Mouse (Mus musculus) lung, postnatal 25 days (tissue): ENCODE data around the gene B4galt2.
A peak's percentile ranks its signal among the peaks of the same experiment; 100 is the strongest.

Source experiments
- DNase-seq: peaks from one replicate; pipeline ENCODE4 v3.0.0; 2022; ENCODE audit warnings: low spot score

B4galt2 gene

DNA sequence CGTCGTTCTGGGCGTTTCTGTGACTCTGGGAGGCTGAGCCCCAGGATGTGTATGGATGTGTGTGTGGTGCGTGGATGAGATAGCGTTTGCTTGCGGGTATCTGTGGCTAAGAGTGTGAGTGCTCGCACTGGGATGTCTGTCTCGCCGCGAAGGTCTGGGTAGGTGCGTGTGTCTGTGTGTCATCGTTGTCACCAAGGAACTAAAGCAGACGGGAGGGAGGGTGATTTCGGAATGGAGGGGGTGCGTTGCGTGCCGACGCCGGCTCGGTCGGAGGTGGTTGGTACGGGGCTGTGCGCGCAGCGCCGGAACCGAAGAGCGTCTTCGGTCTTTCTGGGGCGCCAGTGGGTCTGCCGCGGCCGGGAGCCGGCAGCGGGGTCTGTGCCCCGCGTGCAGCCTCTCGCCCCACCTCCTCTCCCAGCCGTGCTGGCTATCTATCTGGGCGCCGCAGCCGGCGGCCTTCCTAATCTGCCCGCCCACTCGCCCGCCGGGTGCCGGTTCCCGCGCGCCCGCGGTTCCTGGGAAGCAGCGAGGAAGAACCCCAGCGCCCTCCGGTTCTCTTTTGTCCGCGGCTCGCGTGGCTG is 47.7 kb downstream of the B4galt2 start:
- no peak for DNase-seq

DNA sequence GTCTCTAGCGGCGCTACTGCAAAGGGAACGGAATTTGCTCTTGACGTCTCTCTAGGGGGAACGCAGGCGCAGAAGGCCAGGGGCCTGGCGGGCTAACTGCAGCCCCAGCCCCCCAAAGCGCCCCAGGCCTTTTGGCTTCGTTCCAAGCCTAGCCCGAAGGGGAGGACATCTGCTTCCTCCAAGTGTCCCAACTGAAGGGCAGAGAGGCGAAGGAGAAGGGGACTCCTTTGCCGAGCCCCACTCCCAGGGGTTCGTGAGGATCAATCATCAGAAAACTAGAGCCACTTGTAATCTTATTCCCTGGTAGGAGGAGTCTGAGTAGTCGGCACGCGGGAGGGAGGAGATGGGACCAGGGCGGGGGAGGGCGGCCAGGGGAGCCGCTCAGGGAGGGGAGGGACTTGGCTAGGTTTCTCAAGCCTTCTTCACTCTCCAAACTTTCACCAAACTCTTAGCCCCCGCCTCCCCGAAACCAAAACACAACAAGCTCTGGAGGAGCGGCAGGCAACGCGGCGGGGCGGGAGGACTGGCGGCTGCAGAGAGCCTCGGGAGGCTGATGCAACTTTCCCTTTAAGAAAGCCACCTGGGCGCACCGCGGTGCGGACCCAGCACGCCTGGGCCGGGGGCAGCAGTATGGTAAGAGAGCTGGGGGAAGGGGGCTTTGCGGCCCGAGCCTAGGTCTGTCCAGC is 48.3 kb downstream of the B4galt2 start:
- peak; percentile 89 for DNase-seq

DNA sequence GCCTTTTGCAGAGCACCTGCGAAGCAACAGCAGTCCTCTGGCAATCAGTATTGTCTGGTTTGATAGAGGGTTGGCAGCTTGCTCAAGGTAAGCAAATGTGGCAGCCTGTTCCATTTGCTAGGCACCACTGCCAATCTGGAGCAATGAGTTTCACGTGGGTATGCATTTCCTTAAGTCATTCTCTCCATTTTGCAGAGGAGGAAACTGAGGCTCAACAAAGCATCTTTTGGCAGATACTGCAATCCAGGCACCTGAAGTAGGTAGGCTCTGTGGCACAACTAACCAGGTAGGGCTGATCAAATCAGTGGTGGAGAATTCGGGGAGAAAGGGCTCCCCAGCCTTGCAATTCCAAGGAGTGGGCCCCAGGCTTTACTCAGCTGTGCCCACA is 48.8 kb downstream of the B4galt2 start, which contains the start of gene Slc6a9:
Gene Slc6a9, plus strand, starts transcription at position 50 of the 388 bp plus-strand sequence.
- DNase-seq: no peak

DNA sequence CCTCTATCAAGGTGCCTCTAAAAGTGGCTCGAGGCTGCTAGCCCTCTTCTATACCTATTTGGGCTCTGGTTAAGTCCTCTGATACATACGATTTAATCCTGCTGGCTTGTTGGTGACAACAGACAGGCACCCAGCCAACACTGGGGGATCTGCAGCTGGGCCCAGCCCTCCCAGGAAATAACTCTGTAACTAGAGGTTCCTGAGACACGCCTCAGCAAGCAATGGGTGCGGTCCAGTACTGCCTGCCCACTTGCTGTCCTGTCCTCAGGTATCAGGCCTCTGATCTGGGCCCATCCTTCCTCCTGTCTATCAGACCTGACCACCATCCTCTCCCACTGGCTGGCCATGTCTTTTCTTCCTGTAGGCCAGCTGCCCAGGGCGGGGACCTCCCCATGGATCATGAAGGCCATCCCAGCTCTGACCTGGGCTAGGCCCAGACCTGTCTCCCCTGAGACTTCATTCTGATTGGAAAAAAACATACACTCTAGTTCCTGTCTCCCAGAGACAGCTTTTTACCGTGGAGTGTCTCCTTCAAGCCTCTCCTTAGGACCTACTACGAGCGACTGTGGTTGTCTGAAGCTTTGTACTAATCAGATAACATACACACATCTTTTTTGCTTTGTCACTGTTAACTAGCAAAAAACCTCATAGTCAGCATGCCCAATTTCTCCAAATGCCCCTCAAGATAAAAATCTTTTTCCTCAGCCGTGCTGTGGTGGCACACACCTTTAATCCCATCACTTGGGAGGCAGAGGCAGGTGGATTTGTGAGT is 51.2 kb downstream of the B4galt2 start:
- no peak for DNase-seq

DNA sequence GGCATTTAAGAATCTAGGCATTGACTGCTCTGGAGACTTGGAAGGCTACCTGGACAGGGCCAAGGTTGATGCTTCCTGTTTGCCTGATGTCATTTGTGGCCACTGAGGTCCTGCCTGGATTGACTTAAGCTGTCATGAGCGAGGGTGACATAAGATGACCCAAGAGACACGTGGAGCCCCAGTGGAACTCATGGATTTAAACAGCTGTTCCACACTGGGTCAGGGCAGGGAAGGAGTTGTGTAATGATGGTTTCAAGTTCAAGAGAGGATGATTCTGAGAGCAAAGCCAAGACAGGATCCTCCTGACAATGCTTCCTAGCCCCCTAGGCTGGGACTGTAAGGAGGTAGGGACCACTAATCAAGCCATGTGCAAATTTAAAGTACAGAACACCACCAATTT is 51.8 kb downstream of the B4galt2 start:
- DNase-seq: no peak

DNA sequence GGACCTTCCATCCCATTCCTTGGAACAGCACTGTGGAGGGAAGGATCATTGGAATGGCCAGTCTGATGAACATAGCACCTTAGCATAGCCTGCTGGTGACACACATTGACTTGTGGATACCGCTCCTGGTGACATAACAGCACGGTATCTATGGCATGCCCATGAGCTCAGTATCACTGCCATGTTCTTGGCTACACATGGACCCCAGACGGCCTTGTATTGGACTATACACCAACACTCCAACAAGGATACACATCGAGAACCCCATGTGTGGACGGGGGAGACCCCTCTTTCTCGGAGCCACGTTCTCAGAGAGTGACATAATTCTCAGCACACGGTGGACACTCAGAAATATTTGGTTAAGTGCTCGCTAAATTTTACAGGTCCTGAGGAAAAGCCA is 52.5 kb downstream of the B4galt2 start:
- no peak for DNase-seq

DNA sequence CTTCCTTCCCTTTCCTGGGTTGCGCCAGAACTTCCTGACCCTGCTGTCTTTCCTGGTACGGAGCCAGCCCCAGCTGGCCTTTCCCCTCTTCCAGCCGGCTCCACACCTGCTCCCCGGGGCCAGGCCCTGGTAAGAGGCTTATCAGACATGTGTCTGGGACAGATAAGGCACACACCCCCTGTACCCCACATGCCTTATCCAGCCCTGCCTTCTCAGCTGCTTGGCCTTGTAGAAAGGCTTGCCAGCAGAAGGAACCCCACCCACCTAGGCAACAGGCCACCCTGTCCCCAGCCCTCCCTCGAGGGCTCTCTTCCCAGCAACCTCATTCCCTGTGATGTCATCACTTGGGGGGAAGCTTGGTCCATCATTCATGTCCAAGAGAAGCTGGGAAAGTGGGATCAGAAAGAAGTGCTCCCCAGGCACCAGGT is 53.1 kb downstream of the B4galt2 start:
- DNase-seq: peak; percentile 54

DNA sequence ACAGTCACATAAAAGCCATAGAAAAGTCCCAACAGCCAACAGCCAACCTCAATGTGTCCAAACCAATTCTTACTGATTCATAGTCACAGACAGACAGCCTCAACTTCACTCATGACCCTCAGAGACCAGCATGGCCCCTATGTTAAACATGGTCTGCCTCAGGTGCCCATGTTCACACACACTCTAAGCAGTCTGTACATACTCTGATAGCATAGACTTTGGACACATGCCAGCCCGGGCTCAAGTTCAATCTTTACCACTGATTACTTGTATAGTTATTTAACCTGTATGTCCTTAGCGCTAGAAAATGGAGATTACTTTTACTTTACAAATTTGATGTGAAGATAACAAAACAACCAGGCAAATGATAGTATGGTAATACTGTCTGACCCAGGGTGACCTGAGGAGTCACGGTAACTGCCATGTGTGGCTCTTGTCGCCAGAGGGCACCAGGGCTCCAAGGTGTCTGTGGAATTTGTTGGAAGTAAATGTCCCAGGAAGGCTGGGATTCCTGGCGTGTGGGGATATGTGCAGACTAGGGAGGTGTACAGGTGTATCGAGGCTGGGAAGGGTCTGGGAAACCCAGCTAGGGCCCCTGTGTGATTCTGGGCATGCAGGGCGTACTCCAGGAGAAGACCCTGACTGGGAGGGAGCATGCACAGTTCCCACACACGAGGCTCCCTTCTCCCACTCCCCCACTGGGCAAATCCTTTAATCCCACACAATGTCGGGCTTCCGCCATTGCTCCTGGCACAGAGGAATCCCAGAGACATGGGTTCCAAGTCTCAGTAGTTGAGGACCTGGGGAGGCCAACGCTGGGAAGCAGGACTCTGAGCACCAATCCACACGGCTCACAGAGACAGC is 53.8 kb downstream of the B4galt2 start:
- peak; percentile 78 for DNase-seq

DNA sequence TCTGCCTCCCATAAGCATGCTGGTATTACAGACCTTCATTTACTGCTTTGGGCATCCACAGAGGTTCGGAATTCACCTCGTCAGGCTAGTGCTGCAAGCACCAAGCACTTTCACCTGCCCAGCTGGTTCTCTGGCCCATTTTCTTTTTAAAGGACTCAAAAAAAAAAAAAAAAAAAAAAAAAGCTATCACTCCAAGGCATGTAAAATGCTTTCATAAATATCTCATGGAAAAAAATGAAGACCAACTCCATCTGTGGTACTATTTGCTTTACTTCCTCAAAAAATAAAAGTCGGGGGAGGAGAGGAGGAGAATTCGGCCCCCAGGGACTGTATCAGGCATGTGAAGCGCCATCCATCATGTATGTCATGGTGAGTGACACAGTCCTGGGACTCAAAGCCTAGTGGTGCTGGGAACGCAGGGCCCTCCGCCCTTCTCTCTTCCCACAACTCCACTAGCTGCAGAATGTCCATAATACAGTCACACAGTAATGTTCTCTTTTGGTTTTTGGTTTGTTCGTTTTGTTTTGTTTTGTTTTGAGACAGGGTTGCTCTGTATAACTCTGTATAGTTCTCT is 54.6 kb downstream of the B4galt2 start:
- DNase-seq: no peak
